Mouse (Mus musculus): Measurements from ENCODE around the gene Trim32. TPM values are rescaled to one million over a fixed set of nuclear protein-coding genes. Genes with fewer than 3 reads are reported as not detected.

Trim32 gene
- polyA plus RNA-seq, 1 experiment from 2014 or later = 3.0 TPM

DNA sequence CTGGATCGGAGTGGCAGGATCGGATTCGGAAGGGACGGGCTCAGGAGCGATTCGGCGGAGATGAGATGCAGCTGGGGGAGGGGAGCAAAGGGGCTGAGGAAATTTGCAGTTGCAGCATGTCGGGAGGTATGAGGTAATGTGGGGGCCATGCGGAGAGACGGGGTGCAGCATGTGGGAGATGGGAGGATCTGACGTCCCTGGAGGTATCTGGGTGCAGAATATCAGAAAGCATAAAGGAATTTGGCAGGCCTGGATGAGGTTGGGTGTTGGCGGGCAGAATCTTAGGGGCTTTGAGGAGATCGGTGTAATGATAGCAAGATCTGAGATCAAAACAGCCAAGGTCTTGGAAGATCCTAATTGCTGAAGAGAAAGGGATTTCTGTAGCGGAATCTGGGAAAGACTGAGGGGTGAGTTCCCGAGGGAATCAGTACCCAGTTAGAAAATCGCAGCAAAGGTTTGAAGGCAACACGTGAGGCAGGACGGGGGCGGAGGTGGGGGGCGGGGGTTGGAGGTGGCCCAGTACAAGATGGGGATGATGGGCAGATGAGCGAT, 441 bp downstream of the Trim32 start:
- no peaks in the 10 kb centered on the region for H3K36me3 ChIP-seq (replicated peaks; ENCODE audit: insufficient read depth, low read length)
- peaks cover 11% of the 10 kb centered on the region for H3K4me1 ChIP-seq (ENCODE audit: insufficient read depth)
- peak; percentile 78 for ATAC-seq
- no peak overlapping the region for H3K27ac ChIP-seq (ENCODE audit: low read depth)
- under 1% methylated on average over 21 of the region's 21 CpGs for WGBS (ENCODE audit: insufficient replicate concordance)
- no peaks in the 10 kb centered on the region for H3K9me3 ChIP-seq (ENCODE audit: low read length)
- H3K27me3 ChIP-seq (ENCODE audit: insufficient read depth, low read length) = no peaks in the 10 kb centered on the region
- TF ChIP-seq EP300 (IDR thresholded peaks at IDR 0.05; ENCODE audit: low read depth) = no peak
- no peak for TF ChIP-seq CTCF (IDR thresholded peaks at IDR 0.05; ENCODE audit: low read depth)
- DNase-seq = peak; percentile 23
- peak overlapping the region; percentile 90 for H3K4me2 ChIP-seq (ENCODE audit: low read depth, low read length)
- H3K4me3 ChIP-seq (ENCODE audit: low read depth, low read length) = peak overlapping the region; percentile 85
- H3K9ac ChIP-seq (replicated peaks) = peak overlapping the region; percentile 72

DNA sequence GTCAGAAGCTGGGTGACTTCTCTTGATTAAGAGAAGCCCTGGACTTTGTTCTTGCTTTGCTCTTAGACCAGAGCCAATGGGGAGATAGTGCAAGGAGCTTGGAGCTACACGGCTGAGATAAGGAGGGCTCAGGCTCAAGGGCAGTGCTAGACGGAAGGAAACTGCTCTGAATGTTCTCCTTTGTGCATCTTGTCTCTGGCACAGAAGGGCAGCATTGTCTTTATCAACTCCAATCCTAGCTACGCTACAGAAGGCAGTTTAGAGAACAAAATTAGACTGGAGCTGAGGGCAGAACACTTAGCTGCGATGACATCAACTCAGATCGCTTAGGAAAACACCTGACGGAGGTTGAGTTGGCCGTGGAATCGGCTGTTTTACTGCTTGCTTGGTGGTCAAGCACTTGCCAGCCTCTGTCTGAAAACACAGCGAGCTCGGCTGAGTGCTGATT, 2.4 kb downstream of the Trim32 start:
- TF ChIP-seq CTCF (IDR thresholded peaks at IDR 0.05; ENCODE audit: low read depth) = no peak
- no peak for TF ChIP-seq EP300 (IDR thresholded peaks at IDR 0.05; ENCODE audit: low read depth)
- Histone ChIP-seq H3K27ac (ENCODE audit: low read depth) (no peak overlapping the region), H3K4me1 (ENCODE audit: insufficient read depth) (peaks cover 11% of the 10 kb centered on the region), H3K9me3 (ENCODE audit: low read length) (no peaks in the 10 kb centered on the region), H3K9ac (replicated peaks) (no peak overlapping the region), H3K27me3 (ENCODE audit: insufficient read depth, low read length) (no peaks in the 10 kb centered on the region), H3K4me2 (ENCODE audit: low read depth, low read length) (no peak overlapping the region), H3K4me3 (ENCODE audit: low read depth, low read length) (no peak overlapping the region), H3K36me3 (replicated peaks; ENCODE audit: insufficient read depth, low read length) (no peaks in the 10 kb centered on the region)
- DNase-seq (no peak), ATAC-seq (no peak)
- 64% methylated on average over 10 of the region's 10 CpGs for WGBS (ENCODE audit: insufficient replicate concordance)

DNA sequence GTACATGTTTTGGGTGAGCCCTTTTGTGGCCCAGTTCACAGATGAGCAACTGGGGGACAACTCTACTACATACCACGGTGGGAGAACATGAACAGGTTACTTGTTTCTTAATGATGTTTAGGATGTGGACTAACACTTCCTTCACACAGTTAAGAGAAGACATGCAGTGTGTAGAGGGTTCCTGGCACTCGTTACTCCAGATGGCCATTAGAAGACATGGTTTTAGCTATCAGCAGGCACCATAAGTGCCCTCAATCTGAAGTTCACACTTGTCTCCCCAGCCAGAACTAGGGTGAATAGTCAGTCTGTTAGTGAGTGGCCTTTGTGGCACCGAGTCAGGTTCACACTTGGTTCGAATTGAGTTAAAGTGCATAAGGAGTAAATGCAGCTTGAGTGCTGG, 3.3 kb downstream of the Trim32 start:
- no peak for ATAC-seq
- Histone ChIP-seq H3K9ac (replicated peaks) (no peak overlapping the region), H3K27me3 (ENCODE audit: insufficient read depth, low read length) (no peaks in the 10 kb centered on the region), H3K4me1 (ENCODE audit: insufficient read depth) (peaks cover 11% of the 10 kb centered on the region), H3K4me2 (ENCODE audit: low read depth, low read length) (no peak overlapping the region), H3K27ac (ENCODE audit: low read depth) (no peak overlapping the region), H3K9me3 (ENCODE audit: low read length) (no peaks in the 10 kb centered on the region), H3K4me3 (ENCODE audit: low read depth, low read length) (no peak overlapping the region), H3K36me3 (replicated peaks; ENCODE audit: insufficient read depth, low read length) (no peaks in the 10 kb centered on the region; the same call in 1 of the 2 replicates)
- WGBS (ENCODE audit: insufficient replicate concordance) = 74% methylated on average over 4 of the region's 4 CpGs
- TF ChIP-seq CTCF (IDR thresholded peaks at IDR 0.05; ENCODE audit: low read depth) (no peak), EP300 (IDR thresholded peaks at IDR 0.05; ENCODE audit: low read depth) (no peak)
- no peak for DNase-seq

DNA sequence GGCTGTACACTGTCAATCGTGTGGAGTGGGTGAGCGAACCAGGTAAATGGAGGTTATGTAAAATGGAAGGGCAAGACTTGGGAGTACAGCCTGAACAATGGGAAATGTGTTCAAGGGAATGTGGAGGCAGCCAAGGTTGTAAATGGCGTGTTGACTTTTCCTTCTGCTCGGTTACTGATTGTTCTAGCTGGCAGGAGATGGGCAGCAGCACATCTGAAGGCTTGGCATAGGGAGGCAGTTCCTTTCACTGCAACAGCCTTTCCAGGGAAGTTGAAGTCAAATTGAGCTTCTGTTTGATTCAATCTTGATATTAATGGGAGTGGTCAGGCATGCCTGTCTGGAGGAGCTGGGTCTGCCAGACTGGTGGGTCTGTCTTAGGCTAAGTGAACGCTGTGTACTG, 5.5 kb downstream of the Trim32 start:
- Histone ChIP-seq H3K4me1 (ENCODE audit: insufficient read depth) (peaks cover 6% of the 10 kb centered on the region; the same call in 1 of the 2 replicates), H3K4me3 (ENCODE audit: low read depth, low read length) (no peak overlapping the region), H3K36me3 (replicated peaks; ENCODE audit: insufficient read depth, low read length) (peaks cover 22% of the 10 kb centered on the region), H3K27me3 (ENCODE audit: insufficient read depth, low read length) (no peaks in the 10 kb centered on the region), H3K4me2 (ENCODE audit: low read depth, low read length) (no peak overlapping the region), H3K27ac (ENCODE audit: low read depth) (no peak overlapping the region), H3K9me3 (ENCODE audit: low read length) (no peaks in the 10 kb centered on the region), H3K9ac (replicated peaks) (no peak overlapping the region)
- no peak for ATAC-seq
- no peak for DNase-seq
- WGBS (ENCODE audit: insufficient replicate concordance) = 83% methylated on average over 5 of the region's 5 CpGs
- TF ChIP-seq CTCF (IDR thresholded peaks at IDR 0.05; ENCODE audit: low read depth) (no peak), EP300 (IDR thresholded peaks at IDR 0.05; ENCODE audit: low read depth) (no peak)

DNA sequence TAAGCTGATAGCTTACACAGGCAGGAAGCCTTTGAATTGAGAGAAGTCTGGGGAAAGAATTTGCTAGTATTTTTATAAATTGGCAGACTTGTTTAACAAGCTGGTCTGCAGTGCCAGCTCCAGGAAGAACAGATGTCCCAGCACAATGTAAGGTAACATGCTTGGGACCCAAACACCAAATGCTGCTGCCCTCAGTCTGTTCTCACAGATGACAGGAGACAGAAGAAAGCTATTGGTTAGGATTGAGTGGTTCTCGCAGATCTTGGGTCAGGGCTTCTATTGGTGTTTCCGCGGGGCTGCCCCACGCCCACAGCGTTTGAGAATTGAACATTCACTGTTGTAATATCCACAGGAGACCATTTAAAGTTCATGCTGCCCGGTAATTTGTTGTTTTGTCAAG, 6.1 kb downstream of the Trim32 start:
- Histone ChIP-seq H3K4me2 (ENCODE audit: low read depth, low read length) (no peak overlapping the region), H3K9me3 (ENCODE audit: low read length) (no peaks in the 10 kb centered on the region), H3K4me3 (ENCODE audit: low read depth, low read length) (no peak overlapping the region), H3K27me3 (ENCODE audit: insufficient read depth, low read length) (no peaks in the 10 kb centered on the region), H3K27ac (ENCODE audit: low read depth) (no peak overlapping the region), H3K9ac (replicated peaks) (no peak overlapping the region), H3K4me1 (ENCODE audit: insufficient read depth) (peaks cover 4% of the 10 kb centered on the region; the same call in 1 of the 2 replicates), H3K36me3 (replicated peaks; ENCODE audit: insufficient read depth, low read length) (peaks cover 25% of the 10 kb centered on the region)
- ATAC-seq = no peak
- TF ChIP-seq CTCF (IDR thresholded peaks at IDR 0.05; ENCODE audit: low read depth) = no peak
- no peak for TF ChIP-seq EP300 (IDR thresholded peaks at IDR 0.05; ENCODE audit: low read depth)
- no peak for DNase-seq
- 88% methylated on average over 6 of the region's 6 CpGs for WGBS (ENCODE audit: insufficient replicate concordance)

DNA sequence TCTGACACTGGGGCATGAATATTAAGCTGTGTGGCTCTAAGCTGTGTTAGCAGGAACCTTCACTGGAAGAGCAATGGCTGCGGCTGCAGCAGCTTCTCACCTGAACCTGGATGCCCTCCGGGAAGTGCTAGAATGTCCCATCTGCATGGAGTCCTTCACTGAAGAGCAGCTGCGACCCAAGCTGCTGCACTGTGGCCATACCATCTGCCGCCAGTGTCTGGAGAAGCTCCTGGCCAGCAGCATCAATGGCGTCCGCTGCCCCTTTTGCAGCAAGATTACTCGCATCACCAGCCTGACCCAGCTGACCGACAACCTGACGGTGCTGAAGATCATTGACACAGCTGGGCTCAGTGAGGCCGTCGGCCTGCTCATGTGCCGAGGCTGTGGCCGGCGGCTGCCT, 8.3 kb downstream of the Trim32 start:
- TF ChIP-seq CTCF (IDR thresholded peaks at IDR 0.05; ENCODE audit: low read depth) (no peak), EP300 (IDR thresholded peaks at IDR 0.05; ENCODE audit: low read depth) (no peak)
- H3K36me3 ChIP-seq (replicated peaks; ENCODE audit: insufficient read depth, low read length) = peaks cover 28% of the 10 kb centered on the region
- 94% methylated on average over 14 of the region's 14 CpGs for WGBS (ENCODE audit: insufficient replicate concordance)

More for the DNA sequence above, 8.3 kb downstream of the Trim32 start:
- H3K27me3 ChIP-seq (ENCODE audit: insufficient read depth, low read length) = no peaks in the 10 kb centered on the region
- H3K4me2 ChIP-seq (ENCODE audit: low read depth, low read length) = no peak overlapping the region
- no peak for DNase-seq
- H3K4me3 ChIP-seq (ENCODE audit: low read depth, low read length) = no peak overlapping the region
- no peak overlapping the region for H3K27ac ChIP-seq (ENCODE audit: low read depth)
- no peak for ATAC-seq
- no peaks in the 10 kb centered on the region for H3K9me3 ChIP-seq (ENCODE audit: low read length)
- H3K9ac ChIP-seq (replicated peaks) = no peak overlapping the region
- no peaks in the 10 kb centered on the region for H3K4me1 ChIP-seq (ENCODE audit: insufficient read depth)
